Mouse (Mus musculus): Measurements from ENCODE around the gene Itgb6. TPM values are rescaled to one million over a fixed set of nuclear protein-coding genes. Genes with fewer than 3 reads are reported as not detected.

Gene Itgb6
- polyA plus RNA-seq, 1 experiment = not detected

GRCm38 (mm10) chr2:60639617-60640341 lies 82.7 kb downstream of the Itgb6 start:
- Histone ChIP-seq H3K27ac (ENCODE audit: control insufficient read depth, insufficient read depth, low read depth, low read length) (no peak overlapping the region), H3K4me1 (ENCODE audit: control insufficient read depth, insufficient read depth, low read length) (no peaks in the 10 kb centered on the region), H3K36me3 (ENCODE audit: control insufficient read depth, insufficient read depth, low read length) (no peaks in the 10 kb centered on the region), H3K27me3 (ENCODE audit: control insufficient read depth, insufficient read depth, low read length) (no peaks in the 10 kb centered on the region), H3K4me3 (ENCODE audit: control insufficient read depth, low read depth, low read length) (no peak overlapping the region)
- no peak for TF ChIP-seq POLR2A (IDR thresholded peaks at IDR 0.05; ENCODE audit: control insufficient read depth, low read depth, low read length)
- no peak for TF ChIP-seq CTCF (IDR thresholded peaks at IDR 0.05; ENCODE audit: control insufficient read depth, insufficient read depth, insufficient replicate concordance, low read depth, low read length)

- TF ChIP-seq POLR2A (IDR thresholded peaks at IDR 0.05; ENCODE audit: control insufficient read depth, low read depth, low read length) (no peak), CTCF (IDR thresholded peaks at IDR 0.05; ENCODE audit: control insufficient read depth, insufficient read depth, insufficient replicate concordance, low read depth, low read length) (no peak)
- Histone ChIP-seq H3K4me1 (ENCODE audit: control insufficient read depth, insufficient read depth, low read length) (no peaks in the 10 kb centered on the region), H3K36me3 (ENCODE audit: control insufficient read depth, insufficient read depth, low read length) (no peaks in the 10 kb centered on the region), H3K27me3 (ENCODE audit: control insufficient read depth, insufficient read depth, low read length) (no peaks in the 10 kb centered on the region), H3K4me3 (ENCODE audit: control insufficient read depth, low read depth, low read length) (no peak overlapping the region), H3K27ac (ENCODE audit: control insufficient read depth, insufficient read depth, low read depth, low read length) (no peak overlapping the region)
Measured at GRCm38 (mm10) chr2:60636910-60637761, 85.3 kb downstream of the Itgb6 start.

- no peaks in the 10 kb centered on the region for H3K27me3 ChIP-seq (ENCODE audit: control insufficient read depth, insufficient read depth, low read length)
- no peaks in the 10 kb centered on the region for H3K4me1 ChIP-seq (ENCODE audit: control insufficient read depth, insufficient read depth, low read length)
- TF ChIP-seq CTCF (IDR thresholded peaks at IDR 0.05; ENCODE audit: control insufficient read depth, insufficient read depth, insufficient replicate concordance, low read depth, low read length) (no peak), POLR2A (IDR thresholded peaks at IDR 0.05; ENCODE audit: control insufficient read depth, low read depth, low read length) (no peak)
- no peak overlapping the region for H3K27ac ChIP-seq (ENCODE audit: control insufficient read depth, insufficient read depth, low read depth, low read length)
- no peak overlapping the region for H3K4me3 ChIP-seq (ENCODE audit: control insufficient read depth, low read depth, low read length)
- no peaks in the 10 kb centered on the region for H3K36me3 ChIP-seq (ENCODE audit: control insufficient read depth, insufficient read depth, low read length)
Measured at GRCm38 (mm10) chr2:60636481-60636880, 86.0 kb downstream of the Itgb6 start.

GRCm38 (mm10) chr2:60636038-60636437 lies 86.4 kb downstream of the Itgb6 start:
- H3K4me3 ChIP-seq (ENCODE audit: control insufficient read depth, low read depth, low read length) = no peak overlapping the region
- no peaks in the 10 kb centered on the region for H3K27me3 ChIP-seq (ENCODE audit: control insufficient read depth, insufficient read depth, low read length)
- no peak overlapping the region for H3K27ac ChIP-seq (ENCODE audit: control insufficient read depth, insufficient read depth, low read depth, low read length)
- TF ChIP-seq CTCF (IDR thresholded peaks at IDR 0.05; ENCODE audit: control insufficient read depth, insufficient read depth, insufficient replicate concordance, low read depth, low read length) (no peak), POLR2A (IDR thresholded peaks at IDR 0.05; ENCODE audit: control insufficient read depth, low read depth, low read length) (no peak)
- H3K36me3 ChIP-seq (ENCODE audit: control insufficient read depth, insufficient read depth, low read length) = no peaks in the 10 kb centered on the region
- no peaks in the 10 kb centered on the region for H3K4me1 ChIP-seq (ENCODE audit: control insufficient read depth, insufficient read depth, low read length)

- no peak overlapping the region for H3K27ac ChIP-seq (ENCODE audit: control insufficient read depth, insufficient read depth, low read depth, low read length)
- no peaks in the 10 kb centered on the region for H3K36me3 ChIP-seq (ENCODE audit: control insufficient read depth, insufficient read depth, low read length)
- H3K4me1 ChIP-seq (ENCODE audit: control insufficient read depth, insufficient read depth, low read length) = no peaks in the 10 kb centered on the region
- TF ChIP-seq CTCF (IDR thresholded peaks at IDR 0.05; ENCODE audit: control insufficient read depth, insufficient read depth, insufficient replicate concordance, low read depth, low read length) (no peak), POLR2A (IDR thresholded peaks at IDR 0.05; ENCODE audit: control insufficient read depth, low read depth, low read length) (no peak)
- H3K4me3 ChIP-seq (ENCODE audit: control insufficient read depth, low read depth, low read length) = no peak overlapping the region
- no peaks in the 10 kb centered on the region for H3K27me3 ChIP-seq (ENCODE audit: control insufficient read depth, insufficient read depth, low read length)
Measured at GRCm38 (mm10) chr2:60632791-60633190, 89.7 kb downstream of the Itgb6 start.

GRCm38 (mm10) chr2:60630304-60630703 lies 92.1 kb downstream of the Itgb6 start:
- H3K27ac ChIP-seq (ENCODE audit: control insufficient read depth, insufficient read depth, low read depth, low read length) = no peak overlapping the region
- no peaks in the 10 kb centered on the region for H3K27me3 ChIP-seq (ENCODE audit: control insufficient read depth, insufficient read depth, low read length)
- H3K4me3 ChIP-seq (ENCODE audit: control insufficient read depth, low read depth, low read length) = no peak overlapping the region
- H3K4me1 ChIP-seq (ENCODE audit: control insufficient read depth, insufficient read depth, low read length) = no peaks in the 10 kb centered on the region
- H3K36me3 ChIP-seq (ENCODE audit: control insufficient read depth, insufficient read depth, low read length) = no peaks in the 10 kb centered on the region
- no peak for TF ChIP-seq CTCF (IDR thresholded peaks at IDR 0.05; ENCODE audit: control insufficient read depth, insufficient read depth, insufficient replicate concordance, low read depth, low read length)
- no peak for TF ChIP-seq POLR2A (IDR thresholded peaks at IDR 0.05; ENCODE audit: control insufficient read depth, low read depth, low read length)

GRCm38 (mm10) chr2:60627952-60628351 lies 94.5 kb downstream of the Itgb6 start:
- no peaks in the 10 kb centered on the region for H3K36me3 ChIP-seq (ENCODE audit: control insufficient read depth, insufficient read depth, low read length)
- no peaks in the 10 kb centered on the region for H3K4me1 ChIP-seq (ENCODE audit: control insufficient read depth, insufficient read depth, low read length)
- no peak overlapping the region for H3K27ac ChIP-seq (ENCODE audit: control insufficient read depth, insufficient read depth, low read depth, low read length)
- no peaks in the 10 kb centered on the region for H3K27me3 ChIP-seq (ENCODE audit: control insufficient read depth, insufficient read depth, low read length)
- TF ChIP-seq POLR2A (IDR thresholded peaks at IDR 0.05; ENCODE audit: control insufficient read depth, low read depth, low read length) (no peak), CTCF (IDR thresholded peaks at IDR 0.05; ENCODE audit: control insufficient read depth, insufficient read depth, insufficient replicate concordance, low read depth, low read length) (no peak)
- H3K4me3 ChIP-seq (ENCODE audit: control insufficient read depth, low read depth, low read length) = no peak overlapping the region
